Mouse (Mus musculus) E14TG2a.4 (cell line): ENCODE results near the gene Gm28845.

ENCODE experiments used
- CTCF ChIP-seq: conservative IDR thresholded peaks from 2 replicates; pipeline ENCODE4 v1.5.1; 2014; ENCODE audit warnings: low read length
- NANOG ChIP-seq: IDR thresholded peaks from 2 replicates; pipeline ENCODE4 v1.6.1; 2014; ENCODE audit warnings: borderline replicate concordance, low read length, mixed read lengths
- POU5F1 ChIP-seq: IDR thresholded peaks from 2 replicates; pipeline ENCODE4 v1.6.1; 2014; ENCODE audit warnings: low read length, borderline replicate concordance

DNA sequence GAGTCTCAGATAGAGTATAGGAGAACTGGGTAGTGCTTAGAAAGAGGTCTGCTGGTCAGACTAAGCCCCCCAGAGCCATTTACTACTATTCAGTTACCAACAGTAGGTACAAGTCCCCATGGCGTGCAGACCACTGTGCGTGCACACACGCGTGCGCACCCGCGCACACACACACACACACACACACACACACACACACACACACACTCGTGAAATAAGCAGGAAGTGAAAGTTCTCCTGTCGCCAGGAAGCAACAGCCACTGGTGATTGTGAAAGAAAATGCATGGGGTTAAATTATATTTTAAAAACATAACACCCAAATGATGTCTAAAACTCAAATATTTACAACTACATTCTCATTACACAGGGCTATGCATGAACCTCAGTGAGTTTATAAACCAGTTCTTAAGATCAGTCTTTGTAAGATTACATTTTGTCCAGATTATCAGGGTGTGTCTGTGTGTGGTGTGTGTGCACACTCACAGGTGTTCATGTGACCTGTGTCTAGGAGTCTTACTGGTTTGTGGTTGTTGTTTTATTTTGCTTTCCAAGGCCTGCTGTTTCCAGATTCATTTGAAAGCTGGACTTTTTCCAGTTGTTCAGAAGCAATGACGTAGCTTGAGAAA is 11.6 kb downstream of the Gm28845 start:
- TF ChIP-seq CTCF (no peak), POU5F1 (no peak), NANOG (no peak)
